Mouse (Mus musculus): Measurements from ENCODE around the gene Psme3. TPM values are rescaled to one million over a fixed set of nuclear protein-coding genes. Genes with fewer than 3 reads are reported as not detected.
"Not testable (repeated sequence)": the region's sequence is repeated elsewhere in the genome, so short reads cannot be mapped to it uniquely, and the experiment has no call there.

Psme3 gene
- total RNA-seq, 2 experiments from 2014 or later: 114 to 116 TPM

GRCm38 (mm10) chr11:101302004-101302798 is 13.8 kb upstream of the Psme3 start, which contains the start of gene Becn1:
Gene Becn1 (minus strand): TSS chr11:101302286.
- DNase-seq (ENCODE audit: low spot score in 2 of 2): peak; percentile 97
- intact Hi-C loops (cut with DNase I): loop anchor here (2.0 kb wide), 1 partner anchor 89 kb away; no protein-coding TSS in a partner anchor

- no peak for DNase-seq (ENCODE audit: low spot score in 2 of 2)
- intact Hi-C loops (cut with DNase I): no loop called here
Measured at GRCm38 (mm10) chr11:101307744-101308143, 8.3 kb upstream of the Psme3 start.

GRCm38 (mm10) chr11:101311083-101311482 is 4.9 kb upstream of the Psme3 start:
- intact Hi-C loops (cut with DNase I): no loop called here
- DNase-seq (ENCODE audit: low spot score in 2 of 2): no peak

GRCm38 (mm10) chr11:101312150-101312549 is 3.9 kb upstream of the Psme3 start:
- intact Hi-C loops (cut with DNase I): no loop called here
- no peak for DNase-seq (ENCODE audit: low spot score in 2 of 2)

GRCm38 (mm10) chr11:101314567-101314966 is 1.4 kb upstream of the Psme3 start:
- intact Hi-C loops (cut with DNase I): no loop called here
- DNase-seq (ENCODE audit: low spot score in 2 of 2): no peak

- DNase-seq (ENCODE audit: low spot score in 2 of 2): no peak
- intact Hi-C loops (cut with DNase I): no loop called here
Measured at GRCm38 (mm10) chr11:101315082-101315650, 847 bp upstream of the Psme3 start.

GRCm38 (mm10) chr11:101316501-101316917 is 496 bp downstream of the Psme3 start:
- intact Hi-C loops (cut with DNase I): loop anchor here (1.0 kb wide), 1 partner anchor 126 kb away; the partner anchor contains the start of gene Rpl27
- peak in 1 of 2 experiments; percentile 12 for DNase-seq (ENCODE audit: low spot score in 2 of 2)

GRCm38 (mm10) chr11:101323609-101324008 is 7.6 kb downstream of the Psme3 start:
- peak; percentile 70 to 75 for DNase-seq (ENCODE audit: low spot score in 2 of 2)
- intact Hi-C loops (cut with DNase I): loop anchor here (1.0 kb wide), 1 partner anchor 72 kb away; no protein-coding TSS in a partner anchor

GRCm38 (mm10) chr11:101324763-101325162 is 8.8 kb downstream of the Psme3 start, which contains the start of gene Aoc2:
Gene Aoc2 (plus strand): TSS chr11:101325063.
- intact Hi-C loops (cut with DNase I): no loop called here
- no peak for DNase-seq (ENCODE audit: low spot score in 2 of 2)

- DNase-seq (ENCODE audit: low spot score in 2 of 2); intact Hi-C loops (cut with DNase I): not testable (repeated sequence)
Measured at GRCm38 (mm10) chr11:101325201-101325600, 9.2 kb downstream of the Psme3 start.

- DNase-seq (ENCODE audit: low spot score in 2 of 2): no peak
- intact Hi-C loops (cut with DNase I): no loop called here
Measured at GRCm38 (mm10) chr11:101326147-101326546, 10.1 kb downstream of the Psme3 start.

GRCm38 (mm10) chr11:101327311-101327710 is 11.3 kb downstream of the Psme3 start:
- no peak for DNase-seq (ENCODE audit: low spot score in 2 of 2)
- intact Hi-C loops (cut with DNase I): no loop called here

GRCm38 (mm10) chr11:101328941-101329635 is 13.1 kb downstream of the Psme3 start:
- peak; percentile 20 to 62 for DNase-seq (ENCODE audit: low spot score in 2 of 2)
- intact Hi-C loops (cut with DNase I): no loop called here

GRCm38 (mm10) chr11:101330371-101330924 is 14.4 kb downstream of the Psme3 start, which contains the start of gene Aoc3:
Gene Aoc3 (plus strand): TSS chr11:101330605.
- intact Hi-C loops (cut with DNase I): no loop called here
- DNase-seq (ENCODE audit: low spot score in 2 of 2): no peak

GRCm38 (mm10) chr11:101330961-101331360 is 14.9 kb downstream of the Psme3 start:
- DNase-seq (ENCODE audit: low spot score in 2 of 2); intact Hi-C loops (cut with DNase I): not testable (repeated sequence)

GRCm38 (mm10) chr11:101332537-101332936 is 16.5 kb downstream of the Psme3 start:
- intact Hi-C loops (cut with DNase I): no loop called here
- DNase-seq (ENCODE audit: low spot score in 2 of 2): no peak

GRCm38 (mm10) chr11:101334023-101334422 is 18.0 kb downstream of the Psme3 start:
- intact Hi-C loops (cut with DNase I): no loop called here
- no peak for DNase-seq (ENCODE audit: low spot score in 2 of 2)

- intact Hi-C loops (cut with DNase I): no loop called here
- no peak for DNase-seq (ENCODE audit: low spot score in 2 of 2)
Measured at GRCm38 (mm10) chr11:101334516-101334915, 18.5 kb downstream of the Psme3 start.

- no peak for DNase-seq (ENCODE audit: low spot score in 2 of 2)
- intact Hi-C loops (cut with DNase I): loop anchor here (5.0 kb wide), 1 partner anchor 57 kb away; no protein-coding TSS in a partner anchor
Measured at GRCm38 (mm10) chr11:101335685-101336084, 19.7 kb downstream of the Psme3 start.
